Mouse (Mus musculus): ENCODE measurements around the gene Gm21627.
"Not testable (repeated sequence)": the region's sequence is repeated elsewhere in the genome, so short reads cannot be mapped to it uniquely, and the experiment has no call there.

Gm21627 gene

DNA sequence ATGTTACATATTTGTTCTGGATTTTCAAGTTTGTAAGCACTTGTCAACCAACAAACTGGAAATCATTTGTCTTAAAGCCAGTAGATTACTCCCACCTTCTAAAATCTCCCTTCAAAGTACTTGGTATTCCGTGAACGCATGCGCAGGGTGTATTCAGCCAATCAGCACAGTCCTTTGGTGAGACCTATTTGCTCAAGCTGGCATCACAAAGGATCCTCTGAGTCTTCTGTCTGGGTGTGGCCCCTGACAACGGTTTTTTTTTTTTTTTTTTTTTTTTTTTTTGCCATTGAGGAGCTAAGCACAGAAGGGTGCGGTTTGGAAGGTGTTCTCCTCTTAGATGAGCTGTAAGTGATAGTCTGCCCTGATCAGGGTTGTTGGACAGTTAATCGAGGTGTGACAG lies at the start of gene Gm21627:
TSS of gene Gm21627 (plus strand) at position 301 of the 400 bp plus-strand sequence.
- not testable (repeated sequence) for DNase-seq (ENCODE audit: low spot score in 2 of 2)

Data from urinary bladder, adult 18-20 months (tissue).